Mouse (Mus musculus) heart, adult 18-20 months (tissue): ENCODE results near the gene Hoxa10. TPM values are rescaled to one million over a fixed set of nuclear protein-coding genes. Genes with fewer than 3 reads are reported as not detected.

ENCODE experiments used
- DNase-seq, 2 experiments: peaks; one replicate each; pipeline ENCODE4 v3.0.0; 2021 to 2022; ENCODE audit warnings: mixed read lengths in 1 of 2
- microRNA-seq, 2 experiments: library from miRNA; unstranded; fragments of <30 nt; microRNA quantifications; one replicate each; pipeline ENCODE4 v1.2.0; 2022
- total RNA-seq, 2 experiments: library from RNA; stranded (reverse); gene quantifications; 2 replicates each; pipeline ENCODE4 v1.2.3; 2021

Gene Hoxa10
- total RNA-seq, 2 experiments from 2014 or later: not detected

DNA sequence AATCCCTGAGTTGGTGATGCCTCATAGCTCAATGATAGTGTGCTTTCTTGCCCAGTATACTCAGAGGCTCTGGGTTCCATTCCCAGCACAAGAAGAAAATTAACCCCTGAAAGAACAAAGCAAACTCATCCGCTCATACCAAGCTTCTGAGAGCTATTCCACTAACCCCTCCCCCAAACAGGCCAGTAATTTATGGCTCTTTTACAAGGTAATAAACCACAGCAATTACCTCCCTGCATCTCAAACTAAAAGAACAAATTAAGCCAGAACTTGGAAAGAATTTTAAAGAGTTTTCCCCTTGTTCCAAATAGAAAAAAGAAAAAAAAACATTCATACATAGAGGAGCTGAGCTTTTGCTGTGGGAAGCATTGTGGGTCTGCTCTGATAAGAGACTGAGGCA is 57.9 kb downstream of the Hoxa10 start:
- DNase-seq: no peak

DNA sequence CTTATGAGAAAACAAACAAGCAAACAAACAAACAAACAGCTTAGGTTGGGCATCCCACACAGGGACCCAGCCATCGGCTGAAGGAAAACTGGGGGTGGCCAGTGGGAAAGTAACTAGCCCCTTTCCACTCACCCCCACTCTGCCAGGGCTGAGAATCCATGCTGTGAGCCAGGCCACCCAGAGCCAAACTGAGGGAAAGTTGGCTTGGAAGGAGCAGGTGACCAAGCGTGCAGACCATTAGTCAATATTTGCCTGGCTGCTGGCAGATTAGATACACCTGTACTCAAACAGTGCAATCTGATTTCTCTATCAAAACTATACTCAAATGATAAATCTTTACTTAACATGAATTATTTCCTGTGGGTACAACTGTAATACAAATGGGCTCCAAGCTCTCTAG is 58.6 kb downstream of the Hoxa10 start:
- DNase-seq: no peak

Small RNA genes within 50 kb of the gene (microRNA-seq; reads per million reads assigned to microRNA genes)
- 116 to 131 reads per million in 2 experiments for gene Mir196b

Other genes with a start within 250 kb of the Hoxa10 start
- 10 to 100 TPM in 1 of 2 experiments, 1 to 10 TPM in 1; 8.5 to 12.6 TPM for gene Skap2, start 228.3 kb downstream of the Hoxa10 start, total RNA-seq
- gene Hoxa1, start 82.5 kb downstream of the Hoxa10 start, total RNA-seq: under 1 TPM; 0.12 to 0.23 TPM
- gene Hoxa2, start 76.0 kb downstream of the Hoxa10 start, total RNA-seq: under 1 TPM; 0.15 TPM
- gene 5730596B20Rik, start 63.4 kb downstream of the Hoxa10 start, total RNA-seq: not detected
- under 1 TPM in 1 of 2 experiments, not detected in 1; 0.41 TPM for gene Hoxa4, start 49.1 kb downstream of the Hoxa10 start, total RNA-seq
- under 1 TPM; 0.40 to 0.59 TPM for gene Hoxa5, start 36.3 kb downstream of the Hoxa10 start, total RNA-seq
- not detected for gene Hoxa6, start 32.1 kb downstream of the Hoxa10 start, total RNA-seq
- 1 to 10 TPM in 1 of 2 experiments, under 1 TPM in 1; 0.32 to 1.9 TPM for gene Hoxa3, start 27.5 kb downstream of the Hoxa10 start, total RNA-seq
- not detected for gene Gm28308, start 27.5 kb downstream of the Hoxa10 start, total RNA-seq
- gene Hoxa7, start 19.0 kb downstream of the Hoxa10 start, total RNA-seq: under 1 TPM in 1 of 2 experiments, not detected in 1; 0.59 TPM
- gene Hoxa9, start 9.8 kb downstream of the Hoxa10 start, total RNA-seq: not detected
- gene Hoxa11, start 5.0 kb upstream of the Hoxa10 start, total RNA-seq: not detected
- not detected for gene Hoxa13, start 20.0 kb upstream of the Hoxa10 start, total RNA-seq
- not detected for gene Evx1, start 72.6 kb upstream of the Hoxa10 start, total RNA-seq